Mouse (Mus musculus): Measurements from ENCODE around the gene Fos. TPM values are rescaled to one million over a fixed set of nuclear protein-coding genes. Genes with fewer than 3 reads are reported as not detected.
"Not testable (repeated sequence)": the region's sequence is repeated elsewhere in the genome, so short reads cannot be mapped to it uniquely, and the experiment has no call there.

Gene Fos
- polyA plus RNA-seq, 1 experiment from 2014 or later: 1.4 TPM

GRCm38 (mm10) chr12:85519553-85519952 is 45.9 kb downstream of the Fos start:
- WGBS (ENCODE audit: insufficient replicate concordance): 69% methylated on average over 6 of the region's 6 CpGs
- no peak overlapping the region for H3K4me2 ChIP-seq
- H3K27ac ChIP-seq: no peak overlapping the region
- H3K9me3 ChIP-seq (replicated peaks): no peaks in the 10 kb centered on the region
- no peaks in the 10 kb centered on the region for H3K36me3 ChIP-seq
- H3K4me1 ChIP-seq: no peaks in the 10 kb centered on the region
- no peak overlapping the region for H3K4me3 ChIP-seq
- no peak overlapping the region for H3K9ac ChIP-seq
- no peaks in the 10 kb centered on the region for H3K27me3 ChIP-seq (replicated peaks)
- ATAC-seq: no peak

- H3K27me3 ChIP-seq (replicated peaks): no peaks in the 10 kb centered on the region
- no peak for ATAC-seq
- H3K4me1 ChIP-seq: no peaks in the 10 kb centered on the region
- H3K27ac ChIP-seq: no peak overlapping the region
- H3K4me2 ChIP-seq: no peak overlapping the region
- H3K9ac ChIP-seq: no peak overlapping the region
- WGBS (ENCODE audit: insufficient replicate concordance): 80% methylated on average over 6 of the region's 6 CpGs
- H3K36me3 ChIP-seq: no peaks in the 10 kb centered on the region
- H3K9me3 ChIP-seq (replicated peaks): no peaks in the 10 kb centered on the region
- no peak overlapping the region for H3K4me3 ChIP-seq
Measured at GRCm38 (mm10) chr12:85521101-85521500, 47.4 kb downstream of the Fos start.

GRCm38 (mm10) chr12:85521673-85522072 is 48.0 kb downstream of the Fos start:
- Histone ChIP-seq H3K4me3 (no peak overlapping the region), H3K4me2 (no peak overlapping the region), H3K4me1 (no peaks in the 10 kb centered on the region), H3K9ac (no peak overlapping the region), H3K27me3 (replicated peaks) (no peaks in the 10 kb centered on the region), H3K9me3 (replicated peaks) (no peaks in the 10 kb centered on the region), H3K27ac (no peak overlapping the region), H3K36me3 (no peaks in the 10 kb centered on the region)
- no peak for ATAC-seq
- WGBS (ENCODE audit: insufficient replicate concordance): 80% methylated on average over 1 of the region's 1 CpGs

- Histone ChIP-seq H3K27ac (no peak overlapping the region), H3K9me3 (replicated peaks) (no peaks in the 10 kb centered on the region), H3K4me3 (no peak overlapping the region), H3K4me1 (no peaks in the 10 kb centered on the region), H3K9ac (no peak overlapping the region), H3K36me3 (no peaks in the 10 kb centered on the region), H3K4me2 (no peak overlapping the region), H3K27me3 (replicated peaks) (no peaks in the 10 kb centered on the region)
- 46% methylated on average over 7 of the region's 7 CpGs for WGBS (ENCODE audit: insufficient replicate concordance)
- ATAC-seq: no peak
Measured at GRCm38 (mm10) chr12:85522631-85523388, 49.1 kb downstream of the Fos start.

GRCm38 (mm10) chr12:85523421-85524192 is 49.9 kb downstream of the Fos start:
- Histone ChIP-seq H3K9ac (no peak overlapping the region), H3K27me3 (replicated peaks) (no peaks in the 10 kb centered on the region), H3K36me3 (no peaks in the 10 kb centered on the region), H3K27ac (no peak overlapping the region), H3K4me2 (no peak overlapping the region), H3K4me1 (no peaks in the 10 kb centered on the region), H3K9me3 (replicated peaks) (no peaks in the 10 kb centered on the region), H3K4me3 (no peak overlapping the region)
- 47% methylated on average over 14 of the region's 14 CpGs for WGBS (ENCODE audit: insufficient replicate concordance)
- no peak for ATAC-seq

GRCm38 (mm10) chr12:85524193-85524858 is 50.6 kb downstream of the Fos start:
- Histone ChIP-seq H3K9ac (no peak overlapping the region), H3K4me2 (no peak overlapping the region), H3K36me3 (no peaks in the 10 kb centered on the region), H3K27me3 (replicated peaks) (no peaks in the 10 kb centered on the region), H3K9me3 (replicated peaks) (no peaks in the 10 kb centered on the region), H3K27ac (no peak overlapping the region), H3K4me3 (no peak overlapping the region), H3K4me1 (no peaks in the 10 kb centered on the region)
- ATAC-seq: no peak
- WGBS (ENCODE audit: insufficient replicate concordance): 56% methylated on average over 8 of the region's 8 CpGs

- H3K4me3 ChIP-seq; ATAC-seq; H3K9me3 ChIP-seq (replicated peaks); H3K4me1 ChIP-seq; H3K36me3 ChIP-seq; H3K9ac ChIP-seq; H3K27me3 ChIP-seq (replicated peaks); H3K4me2 ChIP-seq; H3K27ac ChIP-seq: not testable (repeated sequence)
- WGBS (ENCODE audit: insufficient replicate concordance): 49% methylated on average over 11 of the region's 11 CpGs
Measured at GRCm38 (mm10) chr12:85524859-85525495, 51.3 kb downstream of the Fos start.

Other genes with a start within 250 kb of the Fos start
- 4.0 and 4.4 TPM in 2 replicates for gene Mlh3, start 203.3 kb upstream of the Fos start, polyA plus RNA-seq (2016; fragmentation: Nextera tagmentation; extraction: Ambion mirVana)
- gene Acyp1, start 185.5 kb upstream of the Fos start, polyA plus RNA-seq (2016; fragmentation: Nextera tagmentation; extraction: Ambion mirVana): 76.1 and 78.7 TPM in 2 replicates
- gene Zc2hc1c, start 185.3 kb upstream of the Fos start, polyA plus RNA-seq (2016; fragmentation: Nextera tagmentation; extraction: Ambion mirVana): 0.12 and 0.14 TPM in 2 replicates
- 11.6 and 12.1 TPM in 2 replicates for gene Nek9, start 134.5 kb upstream of the Fos start, polyA plus RNA-seq (2016; fragmentation: Nextera tagmentation; extraction: Ambion mirVana)
- gene Tmed10, start 99.0 kb upstream of the Fos start, polyA plus RNA-seq (2016; fragmentation: Nextera tagmentation; extraction: Ambion mirVana): 194 and 195 TPM in 2 replicates
- 0.17 and 0.25 TPM in 2 replicates for gene Jdp2, start 125.1 kb downstream of the Fos start, polyA plus RNA-seq (2016; fragmentation: Nextera tagmentation; extraction: Ambion mirVana)
- gene Batf, start 212.8 kb downstream of the Fos start, polyA plus RNA-seq (2016; fragmentation: Nextera tagmentation; extraction: Ambion mirVana): 4.6 and 5.2 TPM in 2 replicates

Data from liver, embryonic 12.5 days (tissue).